Mouse (Mus musculus): ENCODE results near the gene Zfp235. TPM values are rescaled to one million over a fixed set of nuclear protein-coding genes. Genes with fewer than 3 reads are reported as not detected.

The Zfp235 gene
- total and polyA plus RNA-seq, 2 experiments: 3.8 to 7.7 TPM

GRCm38 (mm10) chr7:24133425-24133995, 459 bp upstream of the Zfp235 start:
- DNase-seq (ENCODE audit: extremely low read depth, low read depth, low spot score): no peak
- TF ChIP-seq CTCF (IDR thresholded peaks at IDR 0.05; ENCODE audit: low read depth, low read length): no peak
- no peak for TF ChIP-seq POLR2A (IDR thresholded peaks at IDR 0.05; ENCODE audit: extremely low read depth, insufficient read depth, low read length)
- no peaks in the 10 kb centered on the region for H3K27me3 ChIP-seq (ENCODE audit: control insufficient read depth, insufficient read depth, low read length)
- no peak overlapping the region for H3K27ac ChIP-seq (replicated peaks; ENCODE audit: insufficient read depth, low read depth, low read length)
- peaks cover 8% of the 10 kb centered on the region for H3K4me1 ChIP-seq (ENCODE audit: control insufficient read depth, insufficient read depth, low read length)
- peak overlapping the region; percentile 74 for H3K4me3 ChIP-seq (ENCODE audit: insufficient read depth, low read depth, low read length)
- H3K79me2 ChIP-seq (ENCODE audit: control insufficient read depth, insufficient read depth, low read length): no peaks in the 10 kb centered on the region; the same call in 1 of the 2 replicates
- WGBS: 15% methylated on average over 6 of the region's 6 CpGs
- H3K9ac ChIP-seq (ENCODE audit: low read depth, low read length): peak overlapping the region; percentile 33; the same call in 1 of the 2 replicates
- H3K36me3 ChIP-seq (ENCODE audit: control insufficient read depth, insufficient read depth, low read length): peaks cover 6% of the 10 kb centered on the region; the same call in 1 of the 2 replicates

- Histone ChIP-seq H3K27me3 (ENCODE audit: control insufficient read depth, insufficient read depth, low read length) (no peaks in the 10 kb centered on the region), H3K79me2 (ENCODE audit: control insufficient read depth, insufficient read depth, low read length) (no peaks in the 10 kb centered on the region), H3K4me1 (ENCODE audit: control insufficient read depth, insufficient read depth, low read length) (no peaks in the 10 kb centered on the region), H3K27ac (replicated peaks; ENCODE audit: insufficient read depth, low read depth, low read length) (no peak overlapping the region), H3K9ac (ENCODE audit: low read depth, low read length) (no peak overlapping the region), H3K4me3 (ENCODE audit: insufficient read depth, low read depth, low read length) (no peak overlapping the region), H3K36me3 (ENCODE audit: control insufficient read depth, insufficient read depth, low read length) (peaks cover 22% of the 10 kb centered on the region; the same call in 1 of the 2 replicates)
- 91% methylated on average over 6 of the region's 6 CpGs for WGBS
- TF ChIP-seq CTCF (IDR thresholded peaks at IDR 0.05; ENCODE audit: low read depth, low read length) (no peak), POLR2A (IDR thresholded peaks at IDR 0.05; ENCODE audit: extremely low read depth, insufficient read depth, low read length) (no peak)
- DNase-seq (ENCODE audit: extremely low read depth, low read depth, low spot score): no peak
These were observed 8.6 kb downstream of the Zfp235 start for GRCm38 (mm10) chr7:24142566-24142965.

DNA sequence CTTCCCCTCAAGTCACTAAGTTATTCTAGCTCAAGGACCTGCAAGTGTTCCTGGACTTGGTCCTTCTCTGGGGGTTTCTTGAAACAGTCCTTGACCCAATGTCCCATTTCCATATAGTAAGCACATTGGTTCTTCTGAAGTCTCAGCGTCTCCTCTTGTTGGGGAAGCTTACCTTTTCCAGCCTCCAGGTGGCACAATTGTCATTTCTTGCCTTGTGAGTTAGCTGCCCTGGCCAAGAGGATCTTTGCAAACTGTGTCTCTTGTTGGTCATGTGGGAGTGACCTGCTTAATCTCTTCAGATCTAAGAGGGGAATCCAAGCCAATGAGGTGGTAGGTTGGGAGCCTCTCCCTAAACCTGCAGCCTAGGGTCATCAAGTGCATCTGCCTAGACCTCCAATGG, 19.3 kb downstream of the Zfp235 start:
- Histone ChIP-seq H3K4me3 (ENCODE audit: insufficient read depth, low read depth, low read length) (no peak overlapping the region), H3K4me1 (ENCODE audit: control insufficient read depth, insufficient read depth, low read length) (no peaks in the 10 kb centered on the region), H3K27me3 (ENCODE audit: control insufficient read depth, insufficient read depth, low read length) (no peaks in the 10 kb centered on the region), H3K27ac (replicated peaks; ENCODE audit: insufficient read depth, low read depth, low read length) (no peak overlapping the region), H3K79me2 (ENCODE audit: control insufficient read depth, insufficient read depth, low read length) (no peaks in the 10 kb centered on the region), H3K9ac (ENCODE audit: low read depth, low read length) (no peak overlapping the region), H3K36me3 (ENCODE audit: control insufficient read depth, insufficient read depth, low read length) (no peaks in the 10 kb centered on the region)
- DNase-seq (ENCODE audit: extremely low read depth, low read depth, low spot score): peak; percentile 15
- TF ChIP-seq CTCF (IDR thresholded peaks at IDR 0.05; ENCODE audit: low read depth, low read length) (no peak), POLR2A (IDR thresholded peaks at IDR 0.05; ENCODE audit: extremely low read depth, insufficient read depth, low read length) (no peak)
- WGBS: 14% methylated on average over 1 of the region's 1 CpGs

- Histone ChIP-seq H3K36me3 (ENCODE audit: control insufficient read depth, insufficient read depth, low read length) (no peaks in the 10 kb centered on the region), H3K79me2 (ENCODE audit: control insufficient read depth, insufficient read depth, low read length) (no peaks in the 10 kb centered on the region), H3K27ac (replicated peaks; ENCODE audit: insufficient read depth, low read depth, low read length) (no peak overlapping the region), H3K4me1 (ENCODE audit: control insufficient read depth, insufficient read depth, low read length) (peaks cover 1% of the 10 kb centered on the region; the same call in 1 of the 2 replicates), H3K4me3 (ENCODE audit: insufficient read depth, low read depth, low read length) (no peak overlapping the region), H3K27me3 (ENCODE audit: control insufficient read depth, insufficient read depth, low read length) (no peaks in the 10 kb centered on the region), H3K9ac (ENCODE audit: low read depth, low read length) (no peak overlapping the region)
- TF ChIP-seq POLR2A (IDR thresholded peaks at IDR 0.05; ENCODE audit: extremely low read depth, insufficient read depth, low read length) (no peak), CTCF (IDR thresholded peaks at IDR 0.05; ENCODE audit: low read depth, low read length) (no peak)
- DNase-seq (ENCODE audit: extremely low read depth, low read depth, low spot score): no peak
- WGBS: 55% methylated on average over 4 of the region's 4 CpGs
These were observed 38.2 kb downstream of the Zfp235 start for GRCm38 (mm10) chr7:24172191-24172590.

- Histone ChIP-seq H3K36me3 (ENCODE audit: control insufficient read depth, insufficient read depth, low read length) (no peaks in the 10 kb centered on the region), H3K4me1 (ENCODE audit: control insufficient read depth, insufficient read depth, low read length) (peaks cover 1% of the 10 kb centered on the region; the same call in 1 of the 2 replicates), H3K9ac (ENCODE audit: low read depth, low read length) (peak within 1 kb of the TSS; percentile 26), H3K27ac (replicated peaks; ENCODE audit: insufficient read depth, low read depth, low read length) (no peak within 1 kb of the TSS), H3K27me3 (ENCODE audit: control insufficient read depth, insufficient read depth, low read length) (no peaks in the 10 kb centered on the region), H3K79me2 (ENCODE audit: control insufficient read depth, insufficient read depth, low read length) (no peaks in the 10 kb centered on the region), H3K4me3 (ENCODE audit: insufficient read depth, low read depth, low read length) (peak within 1 kb of the TSS; percentile 61)
- WGBS: 13% methylated on average over 23 of the region's 23 CpGs
- DNase-seq (ENCODE audit: extremely low read depth, low read depth, low spot score): peak; percentile 61
- TF ChIP-seq CTCF (IDR thresholded peaks at IDR 0.05; ENCODE audit: low read depth, low read length): no peak
- no peak for TF ChIP-seq POLR2A (IDR thresholded peaks at IDR 0.05; ENCODE audit: extremely low read depth, insufficient read depth, low read length)
These were observed 40.8 kb downstream of the Zfp235 start, which contains the start of gene Zfp114 for GRCm38 (mm10) chr7:24174618-24175336. Gene Zfp114 (plus strand): TSS chr7:24175060.

Data from liver, adult 2 months (tissue).